Mouse (Mus musculus): ENCODE results near the gene Jade2. TPM values are rescaled to one million over a fixed set of nuclear protein-coding genes. Genes with fewer than 3 reads are reported as not detected.
A peak's percentile ranks its signal among the peaks of the same experiment; 100 is the strongest.

The Jade2 gene
- polyA plus RNA-seq, 1 experiment from 2014 or later: 1.1 TPM

- no peaks in the 10 kb centered on the region for H3K36me3 ChIP-seq (ENCODE audit: control insufficient read depth, insufficient read depth, low read length)
- WGBS: 87% methylated on average over 8 of the region's 8 CpGs
- ATAC-seq: no peak
- H3K27me3 ChIP-seq (replicated peaks; ENCODE audit: control insufficient read depth, insufficient read depth, low read length): peaks cover 3% of the 10 kb centered on the region; the same call in 1 of the 2 replicates
- H3K4me2 ChIP-seq (ENCODE audit: low read length): no peak overlapping the region
- H3K9me3 ChIP-seq (ENCODE audit: control insufficient read depth, low read length): no peaks in the 10 kb centered on the region
- peaks cover 5% of the 10 kb centered on the region for H3K4me1 ChIP-seq (ENCODE audit: control insufficient read depth, insufficient read depth, low read depth, low read length)
- no peak overlapping the region for H3K27ac ChIP-seq (ENCODE audit: low read depth, low read length)
- H3K9ac ChIP-seq (ENCODE audit: low read depth, low read length): no peak overlapping the region
- no peak overlapping the region for H3K4me3 ChIP-seq (ENCODE audit: low read length)
Measured at GRCm38 (mm10) chr11:51860666-51861065, 3.2 kb upstream of the Jade2 start.

- no peak overlapping the region for H3K4me2 ChIP-seq (ENCODE audit: low read length)
Measured at GRCm38 (mm10) chr11:51859561-51859960, 2.1 kb upstream of the Jade2 start.

GRCm38 (mm10) chr11:51858528-51859051 lies 1.1 kb upstream of the Jade2 start:
- H3K27me3 ChIP-seq (replicated peaks; ENCODE audit: control insufficient read depth, insufficient read depth, low read length): peaks cover 3% of the 10 kb centered on the region
- H3K4me3 ChIP-seq (ENCODE audit: low read length): peak overlapping the region; percentile 71
- peaks cover 12% of the 10 kb centered on the region for H3K4me1 ChIP-seq (ENCODE audit: control insufficient read depth, insufficient read depth, low read depth, low read length)
- H3K4me2 ChIP-seq (ENCODE audit: low read length): peak overlapping the region; percentile 98
- WGBS: 1% methylated on average over 27 of the region's 28 CpGs
- H3K36me3 ChIP-seq (ENCODE audit: control insufficient read depth, insufficient read depth, low read length): no peaks in the 10 kb centered on the region
- ATAC-seq: peak; percentile 22; the same call in 1 of the 2 replicates
- H3K9me3 ChIP-seq (ENCODE audit: control insufficient read depth, low read length): no peaks in the 10 kb centered on the region
- peak overlapping the region; percentile 75 for H3K27ac ChIP-seq (ENCODE audit: low read depth, low read length)
- peak overlapping the region; percentile 78 for H3K9ac ChIP-seq (ENCODE audit: low read depth, low read length)

More at GRCm38 (mm10) chr11:51859561-51859960, 2.1 kb upstream of the Jade2 start:
- H3K27ac ChIP-seq (ENCODE audit: low read depth, low read length): no peak overlapping the region
- peaks cover 3% of the 10 kb centered on the region; the same call in 1 of the 2 replicates for H3K27me3 ChIP-seq (replicated peaks; ENCODE audit: control insufficient read depth, insufficient read depth, low read length)
- H3K9ac ChIP-seq (ENCODE audit: low read depth, low read length): no peak overlapping the region
- H3K4me3 ChIP-seq (ENCODE audit: low read length): no peak overlapping the region
- H3K4me1 ChIP-seq (ENCODE audit: control insufficient read depth, insufficient read depth, low read depth, low read length): peaks cover 12% of the 10 kb centered on the region
- 35% methylated on average over 2 of the region's 2 CpGs for WGBS
- H3K9me3 ChIP-seq (ENCODE audit: control insufficient read depth, low read length): no peaks in the 10 kb centered on the region
- no peaks in the 10 kb centered on the region for H3K36me3 ChIP-seq (ENCODE audit: control insufficient read depth, insufficient read depth, low read length)
- no peak for ATAC-seq

DNA sequence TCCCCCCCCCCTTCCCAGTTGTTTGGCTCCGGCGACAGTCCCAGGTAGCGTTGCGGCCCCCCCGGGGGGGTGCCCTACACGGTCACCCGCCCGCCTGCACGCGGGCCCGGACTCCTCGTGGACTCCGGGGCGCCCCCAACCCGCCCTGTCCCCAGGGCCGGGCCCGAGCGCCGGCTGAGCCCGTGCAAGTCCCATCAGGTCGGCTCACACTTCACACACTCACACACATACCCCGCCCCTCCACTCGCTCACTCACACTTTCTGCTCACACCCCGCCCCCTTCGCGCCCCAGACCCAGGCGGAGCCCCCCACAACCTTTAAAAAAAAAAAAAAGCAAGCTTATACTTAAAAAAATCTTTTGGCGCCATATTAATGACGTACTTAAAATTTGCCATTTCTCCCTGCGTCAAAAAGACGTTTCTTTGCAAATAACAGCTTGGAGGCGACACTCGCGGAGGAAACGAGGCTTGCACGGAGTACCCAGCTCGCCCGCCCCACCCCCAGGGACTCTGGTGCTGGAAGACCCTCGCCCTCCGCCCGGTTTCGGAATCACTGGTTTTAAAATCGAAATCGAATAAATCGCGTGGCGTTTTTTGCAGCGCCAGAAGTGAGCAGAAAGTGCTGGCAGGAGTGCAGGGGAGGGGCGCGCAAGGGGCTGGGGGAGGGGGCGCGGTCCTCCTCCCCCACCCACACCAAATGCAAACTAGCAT lies 520 bp upstream of the Jade2 start:
- Histone ChIP-seq H3K9ac (ENCODE audit: low read depth, low read length) (peak overlapping the region; percentile 78), H3K4me2 (ENCODE audit: low read length) (peak overlapping the region; percentile 98), H3K27me3 (replicated peaks; ENCODE audit: control insufficient read depth, insufficient read depth, low read length) (peaks cover 3% of the 10 kb centered on the region), H3K4me1 (ENCODE audit: control insufficient read depth, insufficient read depth, low read depth, low read length) (peaks cover 12% of the 10 kb centered on the region), H3K9me3 (ENCODE audit: control insufficient read depth, low read length) (no peaks in the 10 kb centered on the region), H3K27ac (ENCODE audit: low read depth, low read length) (peak overlapping the region; percentile 75), H3K4me3 (ENCODE audit: low read length) (peak overlapping the region; percentile 71), H3K36me3 (ENCODE audit: control insufficient read depth, insufficient read depth, low read length) (no peaks in the 10 kb centered on the region)
- 1% methylated on average over 38 of the region's 52 CpGs for WGBS
- ATAC-seq: peak; percentile 48

DNA sequence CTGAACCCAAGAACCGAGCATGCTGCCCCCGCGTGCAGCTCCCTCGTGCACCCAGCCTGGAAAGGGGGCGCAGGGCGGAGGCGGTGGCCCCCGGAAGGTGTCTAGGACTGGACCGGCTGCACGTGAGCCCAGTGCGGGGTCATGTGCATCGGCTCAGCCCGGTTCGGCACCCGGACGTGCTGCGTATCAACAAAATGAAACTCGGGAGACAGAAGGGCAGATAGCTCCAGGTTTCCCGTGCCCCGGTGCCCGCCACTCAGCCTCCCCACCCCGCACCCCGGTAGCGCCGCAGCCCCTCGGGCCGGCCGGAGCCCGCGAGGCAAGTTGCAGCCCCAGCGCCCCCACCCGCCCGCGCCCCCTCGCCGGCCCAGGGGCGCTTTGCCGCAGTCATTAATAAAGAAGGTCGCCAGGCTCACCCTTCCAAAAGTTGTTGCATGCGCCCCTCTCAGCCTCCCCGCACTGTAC lies 805 bp downstream of the Jade2 start:
- 0 out of 2 replicates have a peak, but pooled peaks have one; percentile 10 for ATAC-seq
- no peaks in the 10 kb centered on the region for H3K36me3 ChIP-seq (ENCODE audit: control insufficient read depth, insufficient read depth, low read length)
- H3K27me3 ChIP-seq (replicated peaks; ENCODE audit: control insufficient read depth, insufficient read depth, low read length): peaks cover 3% of the 10 kb centered on the region
- H3K9ac ChIP-seq (ENCODE audit: low read depth, low read length): peak overlapping the region; percentile 78
- WGBS: under 1% methylated on average over 37 of the region's 41 CpGs
- H3K4me2 ChIP-seq (ENCODE audit: low read length): peak overlapping the region; percentile 98
- peaks cover 12% of the 10 kb centered on the region for H3K4me1 ChIP-seq (ENCODE audit: control insufficient read depth, insufficient read depth, low read depth, low read length)
- H3K4me3 ChIP-seq (ENCODE audit: low read length): peak overlapping the region; percentile 71
- peak overlapping the region; percentile 73 for H3K27ac ChIP-seq (ENCODE audit: low read depth, low read length)
- no peaks in the 10 kb centered on the region for H3K9me3 ChIP-seq (ENCODE audit: control insufficient read depth, low read length)

DNA sequence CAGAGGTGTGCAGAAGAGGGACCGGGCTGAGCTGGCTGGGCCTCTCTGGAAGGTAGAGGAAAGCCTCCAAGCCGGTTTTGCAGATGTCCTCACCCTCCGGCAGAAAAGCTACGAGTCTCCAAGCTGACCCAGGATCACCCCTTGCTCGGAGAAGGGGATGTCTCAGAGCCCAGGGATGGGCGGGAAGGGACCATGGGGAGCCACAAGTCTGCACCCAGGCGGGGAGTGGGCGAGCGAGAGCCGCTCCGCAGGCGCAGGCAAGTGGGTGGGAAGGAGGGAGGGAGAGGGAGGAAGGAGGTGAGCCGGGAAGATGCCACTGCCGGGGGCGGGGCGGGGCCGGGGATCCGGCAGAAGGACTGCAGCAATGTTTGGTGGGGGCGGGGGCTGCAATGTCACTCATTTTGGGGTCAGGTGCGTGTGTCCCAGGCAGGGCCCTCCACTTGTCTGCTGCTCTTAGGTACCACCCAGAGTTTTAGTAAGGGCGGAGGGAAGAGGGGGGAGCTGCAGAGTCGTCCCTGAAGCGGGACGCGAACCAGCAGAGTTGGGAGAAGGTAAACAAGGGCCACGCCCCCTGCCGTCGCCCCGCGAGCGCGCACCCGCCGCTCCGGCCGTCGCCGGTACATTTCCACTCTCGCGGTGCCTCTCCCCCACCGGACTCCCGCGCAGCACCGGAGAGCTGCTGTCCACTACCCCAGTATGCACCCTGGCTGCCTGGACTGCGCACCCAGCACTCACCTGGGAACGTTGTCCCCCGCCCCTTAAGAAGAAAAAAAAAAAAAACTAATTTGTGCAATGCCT lies 1.4 kb downstream of the Jade2 start:
- H3K4me3 ChIP-seq (ENCODE audit: low read length): peak overlapping the region; percentile 71
- peak overlapping the region; percentile 78 for H3K9ac ChIP-seq (ENCODE audit: low read depth, low read length)
- peaks cover 3% of the 10 kb centered on the region for H3K27me3 ChIP-seq (replicated peaks; ENCODE audit: control insufficient read depth, insufficient read depth, low read length)
- H3K9me3 ChIP-seq (ENCODE audit: control insufficient read depth, low read length): no peaks in the 10 kb centered on the region
- WGBS: under 1% methylated on average over 47 of the region's 47 CpGs
- peaks cover 12% of the 10 kb centered on the region for H3K4me1 ChIP-seq (ENCODE audit: control insufficient read depth, insufficient read depth, low read depth, low read length)
- peak; percentile 65 for ATAC-seq
- no peaks in the 10 kb centered on the region for H3K36me3 ChIP-seq (ENCODE audit: control insufficient read depth, insufficient read depth, low read length)
- H3K4me2 ChIP-seq (ENCODE audit: low read length): peak overlapping the region; percentile 98
- peak overlapping the region; percentile 73 for H3K27ac ChIP-seq (ENCODE audit: low read depth, low read length)

- peaks cover 12% of the 10 kb centered on the region for H3K4me1 ChIP-seq (ENCODE audit: control insufficient read depth, insufficient read depth, low read depth, low read length)
- peak overlapping the region; percentile 73 for H3K27ac ChIP-seq (ENCODE audit: low read depth, low read length)
- peak overlapping the region; percentile 98 for H3K4me2 ChIP-seq (ENCODE audit: low read length)
- H3K9me3 ChIP-seq (ENCODE audit: control insufficient read depth, low read length): no peaks in the 10 kb centered on the region
- H3K36me3 ChIP-seq (ENCODE audit: control insufficient read depth, insufficient read depth, low read length): no peaks in the 10 kb centered on the region
- H3K9ac ChIP-seq (ENCODE audit: low read depth, low read length): peak overlapping the region; percentile 78
- H3K4me3 ChIP-seq (ENCODE audit: low read length): peak overlapping the region; percentile 71
- peaks cover 3% of the 10 kb centered on the region for H3K27me3 ChIP-seq (replicated peaks; ENCODE audit: control insufficient read depth, insufficient read depth, low read length)
- 2% methylated on average over 28 of the region's 42 CpGs for WGBS
- ATAC-seq: peak; percentile 79
Measured at GRCm38 (mm10) chr11:51854981-51855817, 2.3 kb downstream of the Jade2 start.

DNA sequence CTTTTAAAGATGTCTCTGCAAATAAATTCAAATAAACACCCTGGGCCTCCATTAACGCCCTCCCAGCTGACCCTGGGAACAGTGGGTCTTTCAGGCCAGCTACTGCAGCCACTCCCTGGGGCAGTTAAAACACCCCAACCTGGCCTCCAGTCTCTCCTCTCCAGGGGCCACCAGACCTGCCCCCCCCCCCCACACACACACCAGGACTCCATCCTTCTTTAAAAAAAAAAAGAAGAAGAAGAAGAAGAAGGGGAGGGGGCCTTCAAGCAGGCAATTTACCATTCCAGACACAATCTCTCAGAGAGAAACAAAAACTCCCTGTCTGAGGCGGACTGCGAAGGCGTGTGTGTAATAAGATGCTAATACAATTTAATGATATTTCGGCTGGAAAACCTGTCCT lies 4.9 kb downstream of the Jade2 start:
- no peak overlapping the region for H3K4me3 ChIP-seq (ENCODE audit: low read length)
- H3K27me3 ChIP-seq (replicated peaks; ENCODE audit: control insufficient read depth, insufficient read depth, low read length): no peaks in the 10 kb centered on the region; the same call in 1 of the 2 replicates
- no peaks in the 10 kb centered on the region for H3K9me3 ChIP-seq (ENCODE audit: control insufficient read depth, low read length)
- H3K9ac ChIP-seq (ENCODE audit: low read depth, low read length): no peak overlapping the region
- 56% methylated on average over 5 of the region's 5 CpGs for WGBS
- H3K4me2 ChIP-seq (ENCODE audit: low read length): no peak overlapping the region
- no peak overlapping the region for H3K27ac ChIP-seq (ENCODE audit: low read depth, low read length)
- peaks cover 6% of the 10 kb centered on the region for H3K4me1 ChIP-seq (ENCODE audit: control insufficient read depth, insufficient read depth, low read depth, low read length)
- no peaks in the 10 kb centered on the region for H3K36me3 ChIP-seq (ENCODE audit: control insufficient read depth, insufficient read depth, low read length)
- no peak for ATAC-seq

All from hindbrain, embryonic 16.5 days (tissue).